Mouse (Mus musculus) cerebellum, adult 11-12 months (tissue): Measurements from ENCODE around the gene Scarb1.

Source experiments
- DNase-seq: peaks from one replicate; pipeline ENCODE4 v3.0.0; 2022

The Scarb1 gene

DNA sequence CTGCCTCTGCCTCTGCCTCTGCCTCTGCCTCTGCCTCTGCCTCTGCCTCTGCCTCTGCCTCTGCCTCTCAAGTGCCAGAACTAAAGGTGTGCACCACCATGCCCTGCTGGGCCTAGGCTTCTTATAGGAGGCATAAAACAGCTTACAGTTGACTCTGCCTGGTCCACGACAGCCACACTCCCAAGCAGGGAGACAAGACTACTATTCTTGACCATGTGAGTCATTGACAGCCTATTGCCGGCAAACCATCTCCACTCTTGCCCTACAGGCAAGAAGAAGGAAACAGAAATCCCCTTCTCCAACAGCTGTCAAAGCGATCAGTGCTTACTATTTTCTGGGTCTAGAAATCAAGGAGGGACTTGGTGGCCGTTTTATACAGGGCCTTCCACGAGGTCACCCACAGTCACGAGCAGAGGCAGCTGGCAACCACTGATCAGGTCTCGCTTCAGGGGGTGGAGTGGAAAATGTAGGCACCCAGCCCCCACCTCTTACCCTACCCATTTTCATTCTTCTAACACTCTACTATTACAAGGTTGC lies 108.4 kb downstream of the Scarb1 start:
- no peak for DNase-seq

DNA sequence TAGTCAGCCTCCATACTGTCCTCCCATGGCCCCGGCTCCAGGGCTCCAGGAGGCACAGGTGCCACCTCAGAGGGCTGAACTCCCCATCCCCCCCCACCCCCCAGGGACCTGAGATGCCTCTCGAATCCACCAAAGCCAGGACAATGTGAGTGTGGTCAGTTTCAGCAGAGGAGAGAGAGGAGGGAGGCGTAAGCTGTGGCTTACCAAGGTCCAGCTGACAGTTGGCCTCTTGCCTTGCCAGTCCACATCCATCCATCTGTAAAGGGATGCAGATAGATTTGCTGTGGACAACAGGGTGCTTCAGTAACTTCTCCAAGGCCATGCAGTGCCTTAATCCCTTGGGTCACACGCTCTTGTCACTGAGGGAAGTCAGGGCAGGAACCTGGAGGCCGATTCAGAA lies 110.4 kb downstream of the Scarb1 start:
- no peak for DNase-seq

DNA sequence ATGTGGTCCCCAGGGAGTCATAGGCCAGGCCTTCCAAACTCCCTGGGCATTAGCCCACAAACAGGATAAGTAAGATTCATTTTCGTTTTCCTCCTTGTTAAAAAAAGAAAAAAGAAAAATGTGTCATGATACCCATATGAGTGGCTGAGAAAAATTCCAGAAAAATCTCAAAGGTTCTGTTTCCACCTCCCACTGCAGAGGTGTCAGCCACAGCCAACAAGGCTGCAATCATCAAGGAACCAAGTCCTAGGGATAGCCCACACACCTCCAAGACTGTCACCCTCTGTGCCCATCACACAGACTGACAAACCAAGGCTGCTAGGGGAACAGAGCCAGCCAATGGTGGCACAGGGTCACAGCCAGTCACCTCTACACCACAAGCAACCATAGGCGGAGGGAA lies 111.8 kb downstream of the Scarb1 start:
- DNase-seq = no peak

DNA sequence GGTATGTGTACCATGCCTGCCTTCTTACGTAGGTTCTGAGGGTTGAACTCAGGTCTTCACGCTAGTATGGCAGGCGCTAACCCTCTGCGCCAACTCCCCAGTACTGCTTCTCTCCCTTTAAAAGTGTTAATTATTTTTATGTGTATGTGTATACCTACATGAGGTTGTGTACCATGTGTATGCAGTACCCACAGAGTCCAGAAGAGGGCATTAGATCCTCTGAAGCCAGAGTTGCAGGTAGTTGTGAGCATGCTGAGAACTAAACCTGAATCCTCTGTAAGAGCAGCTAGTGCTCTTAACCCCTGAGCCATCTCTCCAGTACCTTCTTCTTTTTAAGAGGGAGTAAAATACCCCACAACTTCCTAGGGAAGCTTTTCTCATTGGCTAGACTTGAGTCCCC lies 113.2 kb downstream of the Scarb1 start:
- DNase-seq = no peak
